Mouse (Mus musculus): ENCODE measurements at regions not wholly inside any gene's neighbourhood (a gene's known extent, or its start where the extent isn't known, plus 50 kb on each side); places are given as distances from the start of the nearest gene placed in this dataset.
"Not testable (repeated sequence)": the region's sequence is repeated elsewhere in the genome, so short reads cannot be mapped to it uniquely, and the experiment has no call there.

DNA sequence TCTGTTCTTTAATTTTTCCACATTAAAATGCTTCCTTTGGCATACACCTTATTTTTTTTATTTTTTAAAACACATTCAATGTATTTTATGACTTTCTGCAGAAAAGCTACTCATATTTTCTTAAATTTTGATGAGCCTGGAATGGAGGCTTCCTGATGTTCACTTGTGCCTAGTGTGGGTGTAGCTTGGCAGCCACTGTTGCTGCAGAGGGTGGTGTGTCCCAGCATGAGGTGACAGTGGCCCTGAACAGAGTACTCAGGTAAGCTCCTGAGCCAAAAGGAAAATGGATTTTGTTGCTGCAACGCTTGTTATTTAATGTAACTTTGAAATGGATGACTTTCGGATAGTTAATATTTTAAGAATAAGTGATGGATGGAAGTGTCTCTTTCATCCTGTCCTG, 170.6 kb downstream of the Eipr1 start:
- no peak for DNase-seq (ENCODE audit: low read depth, low spot score)

DNA sequence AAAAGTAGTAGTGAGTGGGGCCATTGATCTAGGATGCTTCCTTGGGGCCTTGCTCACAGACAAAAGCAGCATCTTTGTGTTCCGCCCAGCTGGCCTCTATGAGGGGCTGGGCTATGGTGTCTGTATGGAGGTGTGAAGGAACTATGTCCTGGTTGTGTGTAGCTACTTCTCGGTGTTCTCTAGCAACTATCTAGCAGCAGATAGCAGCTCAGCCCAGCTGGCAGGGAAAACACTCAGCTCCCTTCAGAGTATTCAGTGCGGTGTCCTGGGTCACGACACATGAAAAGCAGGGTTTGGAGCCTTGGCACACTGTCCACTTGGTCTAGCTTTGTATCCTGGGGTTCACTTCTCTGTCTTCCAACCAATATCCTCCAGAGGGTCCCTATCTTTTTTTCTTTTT, 173.6 kb downstream of the Eipr1 start:
- no peak for DNase-seq (ENCODE audit: low read depth, low spot score)

DNA sequence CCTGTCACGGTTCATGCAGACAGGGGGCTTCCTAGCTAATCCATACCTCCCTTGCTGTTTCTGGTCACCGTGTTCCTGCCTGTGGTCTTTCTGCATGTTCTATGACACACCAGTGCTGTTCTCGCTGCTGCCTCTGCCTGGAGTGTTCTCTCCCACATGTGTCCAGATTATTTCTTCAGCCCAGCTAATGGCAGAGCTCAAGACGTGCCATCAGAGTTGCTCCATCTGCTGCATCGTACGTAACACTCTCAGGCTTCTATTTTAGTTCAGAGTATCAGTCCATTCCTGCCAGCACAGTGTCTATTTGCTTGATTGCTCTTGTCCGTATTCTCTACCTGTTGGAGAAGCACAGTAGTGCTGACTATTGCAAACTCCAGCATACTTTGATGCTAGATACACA, 188.3 kb downstream of the Eipr1 start:
- no peak for DNase-seq (ENCODE audit: low read depth, low spot score)

DNA sequence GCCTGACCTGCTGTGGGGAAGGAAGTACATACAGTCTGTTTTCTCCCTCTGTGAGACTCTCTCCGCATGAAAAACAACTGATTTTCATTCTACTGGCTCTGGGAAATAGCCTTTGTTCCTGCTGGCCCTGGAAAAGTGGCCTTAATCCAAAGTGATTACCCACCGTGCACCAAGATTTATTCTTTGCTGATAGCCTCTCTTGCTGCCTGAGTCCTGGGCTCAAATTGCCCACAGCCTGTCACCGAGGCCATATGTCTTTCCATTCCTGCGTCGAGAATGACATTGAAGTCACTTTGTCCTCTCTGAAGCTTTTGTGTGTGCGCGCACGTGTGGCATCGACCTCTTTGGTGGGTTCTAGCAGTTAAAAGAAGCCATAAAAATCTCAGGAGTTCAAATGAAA, 197.3 kb downstream of the Eipr1 start:
- DNase-seq (ENCODE audit: low read depth, low spot score): no peak

DNA sequence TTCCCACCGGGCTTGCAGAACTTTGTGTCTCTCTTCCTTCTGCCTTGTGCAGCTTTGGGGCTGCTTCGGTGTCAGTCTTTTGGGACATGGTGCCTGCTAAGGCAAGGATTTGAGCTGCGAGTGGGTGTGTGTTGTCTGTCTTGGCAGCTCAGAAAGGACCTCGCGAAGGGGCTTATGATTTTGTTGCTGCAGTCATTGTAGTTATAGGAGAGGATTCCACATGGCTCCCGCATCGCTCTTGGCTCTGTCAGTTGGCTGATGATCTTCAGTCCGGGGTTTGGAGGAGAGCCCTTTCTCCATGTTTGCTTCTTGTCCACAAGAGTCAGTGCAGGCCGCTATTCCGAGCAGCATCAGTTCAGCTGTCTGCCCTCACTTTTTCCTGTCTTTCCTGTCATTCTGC, 197.7 kb downstream of the Eipr1 start:
- no peak for DNase-seq (ENCODE audit: low read depth, low spot score)

DNA sequence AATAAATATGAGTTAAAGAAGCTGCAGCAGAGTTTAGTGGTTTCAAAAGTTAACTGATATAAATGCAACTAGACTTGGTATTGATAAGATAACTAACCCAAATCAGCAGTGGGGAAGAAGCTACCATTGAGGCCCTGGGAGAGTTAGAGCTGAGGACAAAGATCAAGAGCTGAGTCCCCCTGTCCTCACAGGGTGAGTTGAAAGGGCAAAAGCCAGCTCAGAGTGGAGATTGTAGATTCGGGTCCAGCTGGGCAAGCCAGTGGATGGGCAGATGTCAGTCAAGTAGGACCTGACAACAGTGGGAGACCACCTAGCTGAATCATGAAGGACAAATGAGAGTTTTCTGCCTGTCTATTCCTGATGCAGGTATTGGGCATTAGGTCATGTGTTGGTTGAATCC, 205.6 kb downstream of the Eipr1 start:
- no peak for DNase-seq (ENCODE audit: low read depth, low spot score)

DNA sequence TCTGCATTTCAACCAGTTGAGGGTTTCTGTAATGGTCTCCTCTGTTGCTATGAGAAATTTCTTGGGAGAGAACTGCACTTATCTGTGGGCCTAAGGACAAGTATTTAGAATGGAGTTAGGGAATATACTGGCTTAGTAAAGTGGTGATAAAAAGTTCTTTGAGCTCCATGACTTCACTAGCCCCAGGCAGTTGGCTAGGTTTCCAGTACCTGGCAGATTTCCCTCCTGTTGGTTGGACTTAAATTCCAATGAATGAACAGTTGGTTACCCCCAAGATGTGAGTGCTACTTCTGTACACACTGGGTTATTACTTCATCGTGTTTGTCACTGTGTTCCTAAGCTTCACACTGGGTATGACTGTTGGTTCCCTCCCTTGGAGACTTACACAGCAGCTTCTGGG, 207.1 kb downstream of the Eipr1 start:
- DNase-seq (ENCODE audit: low read depth, low spot score): no peak

DNA sequence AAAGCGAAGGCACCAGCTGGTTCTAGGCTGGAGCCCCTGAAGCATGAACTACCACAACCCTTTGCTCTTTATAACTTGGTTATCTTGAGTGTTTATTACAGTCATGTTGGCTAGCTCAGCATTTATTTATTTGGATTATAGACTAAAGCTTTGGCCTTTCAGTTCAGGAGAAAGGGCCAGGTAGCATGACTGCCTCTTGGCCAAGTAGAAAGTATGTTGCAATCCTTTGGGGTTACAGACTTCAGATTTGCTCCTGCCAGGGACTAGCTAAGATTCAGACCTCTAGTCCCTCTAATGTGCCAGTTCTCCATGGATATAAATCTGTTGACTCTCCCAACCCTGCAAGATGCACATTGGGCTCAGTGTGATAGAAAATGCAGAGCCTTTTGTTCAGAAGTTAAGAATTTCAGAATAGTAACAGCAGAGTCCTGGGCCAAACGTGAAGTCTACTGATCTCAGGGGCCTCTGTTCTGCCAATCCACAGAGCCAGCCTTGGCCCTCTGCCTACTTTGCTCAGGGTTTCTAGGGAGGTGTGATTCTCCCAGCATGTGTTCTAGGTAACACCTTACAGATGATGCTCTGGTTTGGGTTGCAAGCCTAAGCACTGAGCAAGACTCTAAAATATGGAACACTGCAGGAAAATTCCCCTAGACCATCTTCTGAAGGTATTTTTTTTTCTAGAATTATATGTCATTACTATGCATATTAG, 218.2 kb downstream of the Eipr1 start:
- no peak for DNase-seq (ENCODE audit: low read depth, low spot score)

DNA sequence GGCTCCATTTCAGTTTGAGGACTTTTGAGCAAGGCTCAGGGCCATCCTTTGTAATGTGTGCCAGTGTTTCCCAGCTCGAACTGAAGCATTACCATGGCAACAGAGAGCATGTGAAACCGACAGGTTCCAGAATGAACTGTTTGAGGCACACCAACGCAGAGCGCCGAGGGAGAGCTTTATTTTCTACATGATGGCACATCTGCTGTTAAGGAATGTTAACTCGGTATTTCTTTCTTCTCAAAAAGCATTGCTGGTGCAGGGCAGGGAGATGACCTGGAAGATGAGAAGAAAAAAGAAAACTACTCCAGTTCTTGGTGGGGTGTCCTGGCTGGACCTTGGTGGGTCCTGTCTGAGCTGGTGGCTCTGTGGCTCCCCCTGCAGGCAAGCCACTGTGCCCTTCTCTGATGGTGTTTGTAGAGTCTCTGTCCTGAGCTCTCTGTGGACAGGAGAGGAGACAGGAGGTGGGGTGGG, 223.0 kb downstream of the Eipr1 start:
- DNase-seq (ENCODE audit: low read depth, low spot score): peak; percentile 70

DNA sequence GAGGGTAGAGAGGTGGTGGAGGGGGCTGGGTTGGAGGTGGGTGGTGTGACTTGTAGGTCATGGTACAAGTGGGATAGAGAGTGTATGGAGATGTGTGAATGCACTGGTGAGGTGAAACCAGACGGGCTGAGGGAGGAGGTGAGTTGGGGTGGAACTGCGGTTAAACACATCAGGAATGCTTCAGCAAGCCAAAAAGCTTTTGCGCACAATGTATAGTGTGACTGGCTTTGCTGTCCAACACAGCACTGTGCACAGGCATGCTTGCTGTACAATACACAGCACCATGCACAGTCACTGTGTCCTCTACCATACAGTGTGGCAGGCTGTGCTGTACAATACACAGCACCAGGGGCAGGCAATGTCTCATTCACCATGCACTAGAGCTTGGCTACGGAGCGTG, 223.6 kb downstream of the Eipr1 start:
- DNase-seq (ENCODE audit: low read depth, low spot score): no peak

DNA sequence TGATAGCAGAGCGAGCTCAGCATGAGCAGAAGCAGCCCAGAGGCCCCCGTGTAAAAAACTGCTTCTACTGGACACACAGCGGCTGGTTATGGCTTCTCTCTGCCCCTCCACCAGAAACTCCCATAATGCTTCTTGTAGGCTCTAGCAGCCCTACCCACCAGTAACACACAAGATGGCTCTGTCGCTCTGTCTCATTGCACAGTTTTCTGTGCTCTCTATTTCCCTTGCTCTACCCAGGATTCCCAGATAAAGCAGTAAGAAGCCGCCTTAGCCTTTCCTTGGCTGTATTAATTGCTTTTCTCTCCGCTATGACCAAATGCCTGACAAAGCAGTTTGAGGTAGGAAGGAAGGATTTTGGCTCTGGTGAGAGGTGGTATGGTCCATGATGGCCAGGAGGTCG, 228.1 kb downstream of the Eipr1 start:
- no peak for DNase-seq (ENCODE audit: low read depth, low spot score)

DNA sequence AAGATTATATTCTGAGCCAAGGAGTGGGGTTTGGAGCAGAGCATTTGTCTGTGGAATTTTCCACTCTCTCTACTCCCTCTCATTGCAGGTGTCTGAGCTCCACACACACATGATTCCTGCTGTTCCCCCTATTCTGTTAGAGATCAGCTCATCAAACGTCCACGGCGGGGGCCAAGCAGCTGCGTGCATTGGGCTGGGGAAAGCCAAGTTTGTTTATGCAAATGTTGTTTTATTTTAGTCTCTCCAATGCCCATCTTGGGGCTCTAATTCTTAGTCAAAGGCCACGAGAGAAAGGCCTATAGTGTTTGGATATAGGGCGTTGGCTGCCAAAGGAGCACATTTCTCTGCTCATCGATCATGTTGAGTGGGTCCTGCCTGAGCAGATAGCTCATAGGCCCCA, 234.6 kb downstream of the Eipr1 start:
- DNase-seq (ENCODE audit: low read depth, low spot score): no peak

DNA sequence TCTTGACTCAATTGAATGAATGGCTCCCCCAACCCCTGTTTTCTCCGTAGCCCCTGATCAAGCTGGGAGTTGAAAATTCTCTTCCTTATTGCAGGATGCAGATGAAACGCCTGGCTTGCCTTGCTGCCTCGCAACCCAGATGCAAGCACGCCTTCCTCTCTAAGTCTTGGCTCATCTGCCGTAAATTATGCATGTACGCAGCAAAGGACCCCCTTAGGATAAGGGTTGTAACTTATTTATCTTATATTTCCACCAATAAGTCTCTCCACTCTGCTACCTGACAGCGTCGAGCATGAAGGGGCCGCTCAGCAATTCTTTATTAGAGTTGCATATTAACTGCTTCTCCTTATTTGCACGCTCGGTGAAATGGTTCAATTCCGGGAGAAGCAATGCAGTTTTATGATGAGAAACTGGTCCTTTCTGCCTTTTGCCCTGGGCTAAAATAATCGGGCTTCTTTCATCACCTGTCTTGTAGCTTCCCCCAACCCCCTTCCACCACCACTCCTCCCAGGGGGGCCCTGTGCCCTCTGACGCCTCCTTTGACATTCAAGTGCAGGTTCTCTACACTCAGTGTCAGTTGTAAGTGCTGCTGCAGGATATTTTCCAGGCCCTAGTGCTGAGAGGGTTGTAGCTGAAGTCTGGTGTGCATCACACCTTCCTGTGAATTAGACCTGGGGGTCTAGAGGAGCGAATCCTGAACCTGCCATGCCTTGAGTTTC, 246.0 kb downstream of the Eipr1 start:
- no peak for DNase-seq (ENCODE audit: low read depth, low spot score)

DNA sequence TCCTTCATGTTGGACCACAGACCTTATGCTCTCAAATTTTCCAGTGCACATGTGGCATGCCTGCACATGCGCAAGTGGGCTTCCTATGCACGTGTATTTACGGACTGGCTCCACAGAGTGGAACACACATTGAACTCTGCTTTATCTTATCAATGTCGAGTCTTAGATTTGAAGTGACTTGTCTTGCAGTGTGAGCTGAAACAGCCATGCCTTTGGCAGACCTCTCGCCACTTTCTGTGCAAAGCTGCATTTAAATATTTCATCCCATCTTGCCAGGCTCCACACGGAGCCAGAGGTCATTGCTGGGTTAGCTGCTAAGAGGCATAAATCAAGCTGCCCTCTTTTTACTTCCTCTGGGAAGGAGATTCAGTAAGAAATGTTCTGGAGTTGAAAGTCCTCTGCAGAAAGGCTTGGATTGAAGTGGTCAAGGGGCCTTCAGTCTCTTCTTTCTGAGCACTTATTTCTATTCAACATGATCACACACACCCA, 248.4 kb downstream of the Eipr1 start:
- DNase-seq (ENCODE audit: low read depth, low spot score): no peak

DNA sequence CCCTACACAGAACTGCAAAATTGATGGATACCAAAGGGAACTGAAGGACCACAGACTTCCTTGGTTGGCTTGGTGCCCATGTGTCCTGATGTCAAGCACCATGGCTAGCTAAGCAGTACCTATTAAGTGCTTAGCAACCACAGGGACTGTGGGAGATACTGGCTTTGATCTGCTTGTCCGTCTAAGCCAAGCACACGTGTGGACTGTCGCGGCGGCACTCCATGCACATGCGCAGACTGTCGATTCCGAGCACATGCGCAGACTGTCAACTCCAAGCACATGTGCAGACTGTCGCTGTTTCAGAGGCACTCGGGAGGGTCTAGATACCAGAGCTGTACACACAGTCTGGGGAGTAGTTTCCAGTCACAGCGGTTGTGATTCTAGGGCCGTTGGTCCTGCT, 252.9 kb downstream of the Eipr1 start:
- DNase-seq (ENCODE audit: low read depth, low spot score): no peak

DNA sequence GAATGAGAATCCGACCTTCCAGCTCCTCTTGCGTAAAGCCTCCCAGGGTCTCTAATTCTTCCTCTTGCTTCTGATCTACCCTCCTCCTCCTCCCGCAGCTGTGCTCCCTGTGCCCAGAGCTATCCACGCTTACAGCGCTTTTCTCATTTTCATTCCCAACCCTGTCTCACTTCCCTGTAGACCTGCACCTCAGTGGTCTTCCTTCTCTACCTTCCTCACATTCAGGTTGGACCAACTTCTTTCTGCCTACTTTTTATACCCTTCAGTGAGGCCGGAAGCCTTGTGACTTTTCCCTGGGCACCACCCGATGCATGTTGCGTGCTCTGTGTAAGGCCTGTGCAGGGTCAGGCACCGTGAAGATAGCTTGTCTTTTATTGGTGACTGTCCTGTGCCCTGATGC, 263.0 kb downstream of the Eipr1 start:
- DNase-seq (ENCODE audit: low read depth, low spot score): no peak

DNA sequence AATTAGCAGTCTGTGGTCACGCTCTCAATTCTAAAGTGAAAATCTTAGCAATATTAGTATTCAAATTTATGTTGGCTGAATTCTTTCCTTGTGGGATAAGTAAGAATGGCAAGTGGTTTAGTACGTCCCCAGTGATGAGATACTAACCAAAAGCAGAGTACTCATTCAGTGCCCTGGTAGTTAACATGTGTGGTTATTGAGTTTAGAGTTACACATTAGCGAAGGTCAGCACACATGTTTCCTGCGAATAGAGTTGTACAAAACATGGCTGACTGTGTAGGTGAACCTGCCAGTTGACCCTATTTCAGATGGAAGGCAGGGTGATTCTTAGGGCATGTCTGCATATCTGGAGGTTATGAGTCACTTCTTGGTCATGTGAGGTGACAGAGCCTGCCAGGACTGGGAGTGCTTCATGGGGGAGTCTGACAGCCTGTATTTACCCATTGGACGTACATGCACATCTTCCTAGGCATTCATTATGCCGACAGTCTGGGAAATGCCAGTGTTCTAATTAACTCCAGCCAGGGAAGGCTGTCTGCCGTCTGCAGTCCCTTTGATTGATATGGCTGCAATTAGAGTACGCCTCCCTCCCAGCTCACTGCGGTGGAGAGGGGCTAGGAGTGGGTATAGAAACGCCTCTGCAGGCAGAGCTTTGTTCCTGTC, 263.7 kb downstream of the Eipr1 start:
- DNase-seq (ENCODE audit: low read depth, low spot score): peak; percentile 45

DNA sequence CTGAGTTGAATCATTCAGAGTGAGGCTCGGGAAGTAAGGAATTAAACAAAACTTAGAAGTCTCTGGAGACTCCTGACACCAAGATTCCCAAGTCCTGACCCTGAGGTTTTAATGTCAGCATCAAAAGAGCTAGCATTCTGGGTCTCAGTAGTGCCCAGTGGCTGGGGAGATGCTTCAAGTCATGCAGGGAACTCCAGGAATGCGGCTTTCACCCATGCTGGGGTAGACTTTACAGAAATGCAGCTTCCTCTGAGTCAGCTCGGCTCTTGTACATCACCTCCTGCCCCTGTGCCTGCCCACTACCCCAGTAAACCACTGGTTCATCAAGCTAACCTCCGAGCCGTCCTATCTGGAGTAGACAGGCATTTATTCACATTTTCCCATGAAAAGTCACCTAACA, 269.5 kb downstream of the Eipr1 start:
- no peak for DNase-seq (ENCODE audit: low read depth, low spot score)

DNA sequence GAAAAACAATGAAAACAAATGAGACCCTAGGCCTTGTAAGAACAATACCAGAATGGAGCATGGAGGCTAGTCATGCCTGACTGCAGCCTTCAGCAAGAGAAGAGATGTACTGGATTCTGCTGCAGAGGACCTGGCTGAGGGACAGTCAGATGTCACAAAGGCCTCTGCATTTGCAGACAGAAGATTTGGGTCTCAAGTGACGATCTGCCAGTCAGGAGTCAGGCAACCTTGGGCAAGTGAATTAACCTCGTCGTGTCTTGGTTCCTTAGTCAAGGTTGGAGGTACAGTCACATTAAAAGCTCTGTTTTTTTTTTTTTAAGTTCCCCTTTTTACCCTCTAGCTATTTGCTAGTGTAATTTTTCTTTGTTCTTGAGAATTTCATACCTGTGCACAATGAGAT, 276.6 kb downstream of the Eipr1 start:
- DNase-seq (ENCODE audit: low read depth, low spot score): no peak

DNA sequence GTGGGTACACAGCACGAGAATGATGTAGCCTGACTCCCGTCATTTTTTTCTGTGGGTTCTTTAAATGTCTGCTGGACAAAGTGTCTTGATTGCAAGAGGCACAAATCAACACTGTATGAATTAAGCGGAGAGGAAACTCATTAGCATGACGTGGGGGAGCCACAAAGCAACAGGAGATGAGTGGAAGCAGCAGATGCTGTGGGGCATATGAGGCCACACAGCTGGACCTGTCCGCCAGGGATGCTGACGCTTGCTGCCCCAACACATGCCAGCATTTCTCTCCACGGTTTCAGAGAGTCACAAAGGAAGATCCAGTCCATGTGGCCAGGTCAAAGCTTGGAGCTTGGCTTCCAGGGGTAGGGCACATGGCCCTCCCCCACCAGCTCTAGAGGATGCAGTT, 277.9 kb downstream of the Eipr1 start:
- no peak for DNase-seq (ENCODE audit: low read depth, low spot score)

DNA sequence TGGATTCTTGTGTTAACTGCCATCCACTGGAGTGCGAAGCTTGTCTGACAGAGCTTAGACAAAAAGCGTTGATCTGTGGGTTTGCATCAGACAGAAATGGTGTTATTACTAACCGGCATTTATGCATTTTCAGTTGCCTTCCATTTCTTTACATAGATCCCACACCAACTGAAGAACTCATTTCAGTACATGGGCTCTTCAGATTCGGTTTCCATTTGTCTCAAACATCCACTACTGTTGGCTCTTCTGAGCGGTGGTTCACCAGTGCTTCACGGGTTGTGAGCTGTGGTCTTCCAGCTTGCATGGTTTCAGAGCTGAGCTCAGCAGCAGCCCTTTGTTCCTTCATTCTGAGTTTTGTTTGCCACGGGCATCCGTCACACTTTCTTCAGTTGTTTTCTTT, 294.4 kb downstream of the Eipr1 start:
- no peak for DNase-seq (ENCODE audit: low read depth, low spot score)

DNA sequence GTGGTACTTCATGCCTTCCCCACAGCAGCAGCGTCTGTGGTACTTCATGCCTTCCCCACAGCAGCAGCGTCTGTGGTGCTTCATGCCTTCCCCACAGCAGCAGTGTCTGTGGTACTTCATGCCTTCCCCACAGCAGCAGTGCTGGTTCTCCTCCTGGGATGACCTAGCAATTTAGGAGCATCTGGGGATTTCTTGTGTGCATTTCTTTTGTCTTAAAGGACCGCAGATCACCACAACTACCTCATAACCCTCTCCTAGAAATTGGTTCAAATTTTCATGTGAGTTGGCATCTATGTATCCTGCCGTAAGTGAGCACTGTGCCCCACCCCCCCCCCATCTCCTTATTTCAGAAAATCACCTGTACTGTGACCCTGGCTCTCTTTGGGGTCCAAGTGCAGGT, 297.0 kb downstream of the Eipr1 start:
- DNase-seq (ENCODE audit: low read depth, low spot score): not testable (repeated sequence)

DNA sequence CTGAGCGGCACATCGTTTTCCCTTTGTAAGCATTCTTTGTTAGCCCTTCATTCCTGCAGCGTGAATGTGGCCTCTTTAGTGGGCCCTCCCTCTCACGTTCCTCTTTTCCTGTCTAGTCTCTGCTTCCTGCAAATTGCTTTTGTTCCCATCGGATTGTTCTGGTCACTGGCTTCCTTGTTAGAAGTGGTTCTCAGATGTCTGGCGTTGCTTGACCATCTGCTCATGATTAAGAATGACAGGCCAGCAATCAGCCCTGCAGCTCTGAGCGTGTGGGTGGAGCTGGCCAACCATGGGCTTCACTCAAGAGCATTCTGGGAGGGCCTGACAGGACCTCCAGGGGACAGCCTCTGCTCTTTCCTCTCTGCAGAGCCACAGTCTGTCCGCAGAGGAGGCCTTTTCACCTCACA, 297.5 kb downstream of the Eipr1 start:
- DNase-seq (ENCODE audit: low read depth, low spot score): no peak

Data from brain, embryonic 18.5 days (tissue).